Mouse (Mus musculus) heart, adult 2 months (tissue): ENCODE measurements around the gene Selenok. TPM values are rescaled to one million over a fixed set of nuclear protein-coding genes. Genes with fewer than 3 reads are reported as not detected.

Experiments used
- DNase-seq, 2 experiments: peaks; one replicate each; pipeline ENCODE4 v3.0.0; 2021
- H3K27ac ChIP-seq: fragments of 200-600 bp; 2 replicates; pipeline ENCODE4 v1.8.1; 2022
- H3K27me3 ChIP-seq: fragments of 200-500 bp; 2 replicates; pipeline ENCODE4 v1.6.1; 2012; ENCODE audit warnings: mild to moderate bottlenecking, low read length, inconsistent platforms, mixed read lengths; ENCODE audit not compliant: control insufficient read depth, insufficient read depth
- H3K36me3 ChIP-seq: fragments of 200-500 bp; 2 replicates; pipeline ENCODE4 v1.6.1; 2012; ENCODE audit warnings: low read length, inconsistent platforms; ENCODE audit not compliant: control insufficient read depth, insufficient read depth
- H3K4me1 ChIP-seq: fragments of 200-500 bp; 2 replicates; pipeline ENCODE4 v1.6.1; 2011; ENCODE audit warnings: low read length; ENCODE audit not compliant: control insufficient read depth, insufficient read depth
- H3K4me3 ChIP-seq: fragments of 200-600 bp; 2 replicates; pipeline ENCODE4 v1.8.1; 2022
- H3K79me2 ChIP-seq: fragments of 200-500 bp; replicated peaks from 2 replicates; pipeline ENCODE4 v1.6.1; 2012; ENCODE audit warnings: mild to moderate bottlenecking, inconsistent platforms, low read length, moderate library complexity, mixed read lengths; ENCODE audit not compliant: control insufficient read depth, insufficient read depth
- H3K9ac ChIP-seq: fragments of 200-500 bp; 2 replicates; pipeline ENCODE4 v1.6.1; 2012; ENCODE audit warnings: low read depth, mild to moderate bottlenecking, control low read depth, inconsistent platforms, low read length, mixed read lengths
- CTCF ChIP-seq: fragments of 200-600 bp; IDR thresholded peaks from 2 replicates; pipeline ENCODE4 v1.8.1; 2022; ENCODE audit warnings: antibody characterized with exemption, mild to moderate bottlenecking, moderate library complexity
- EP300 ChIP-seq: fragments of 200-500 bp; IDR thresholded peaks from 2 replicates; pipeline ENCODE4 v1.6.1; 2011; ENCODE audit warnings: low read depth, low read length, control low read depth; ENCODE audit not compliant: insufficient read depth
- POLR2A ChIP-seq: fragments of 200-500 bp; IDR thresholded peaks from 2 replicates; pipeline ENCODE4 v1.6.1; 2011; ENCODE audit warnings: mild to moderate bottlenecking, low read depth, low read length, control low read depth; ENCODE audit not compliant: insufficient read depth
- WGBS: fragments of 180-500 bp; shearing (Covaris S2); methylation state at CpG from one replicate; pipeline ENCODE4 v1.1.7; 2018; 5-methylcytosine and 5-hydroxymethylcytosine counted together
- intact Hi-C: fragments of 180-260 bp; cut with DNase I; formaldehyde crosslinking; loops from one replicate; pipeline ENCODE4 v1.15.1; 2025
- polyA plus RNA-seq: library from polyadenylated mRNA; depleted of rRNA; stranded (reverse); fragments of >200 nt; gene quantifications from 2 replicates; pipeline ENCODE4 v1.2.3, GENCODE M21; 2012
- total RNA-seq, 2 experiments: library from RNA; stranded (reverse); gene quantifications; 2 replicates each; pipeline ENCODE4 v1.2.3; 2021

Gene Selenok
- total and polyA plus RNA-seq, 3 experiments: 52.5 to 95.6 (median 83.7) TPM

- peaks cover 2% of the 10 kb centered on the region for H3K27me3 ChIP-seq
- no peak overlapping the region for H3K27ac ChIP-seq
- no peak overlapping the region for H3K9ac ChIP-seq
- 65% methylated on average over 10 of the region's 10 CpGs for WGBS
- TF ChIP-seq CTCF (no peak), EP300 (no peak), POLR2A (no peak)
- no peaks in the 10 kb centered on the region for H3K36me3 ChIP-seq
- no peak overlapping the region for H3K4me3 ChIP-seq
- intact Hi-C loops: loop anchor here (2.0 kb wide), 1 partner anchor 33 kb away; no protein-coding TSS in a partner anchor
- DNase-seq: peak in 1 of 2 experiments; percentile 44
- H3K4me1 ChIP-seq: no peaks in the 10 kb centered on the region; the same call in 1 of the 2 replicates
- no peaks in the 10 kb centered on the region for H3K79me2 ChIP-seq
Observed at GRCm38 (mm10) chr14:30011886-30012560, 43.9 kb downstream of the Selenok start.

- WGBS: 67% methylated on average over 10 of the region's 10 CpGs
Observed at GRCm38 (mm10) chr14:30014487-30014886, 46.4 kb downstream of the Selenok start.

GRCm38 (mm10) chr14:30015008-30015407 lies 46.9 kb downstream of the Selenok start:
- Histone ChIP-seq H3K4me1 (no peaks in the 10 kb centered on the region; the same call in 1 of the 2 replicates), H3K4me3 (no peak overlapping the region), H3K36me3 (no peaks in the 10 kb centered on the region), H3K27ac (no peak overlapping the region), H3K9ac (no peak overlapping the region), H3K27me3 (no peaks in the 10 kb centered on the region), H3K79me2 (no peaks in the 10 kb centered on the region)
- TF ChIP-seq CTCF (no peak), EP300 (no peak), POLR2A (no peak)
- intact Hi-C loops: no loop called here
- WGBS: 69% methylated on average over 1 of the region's 1 CpGs
- no peak for DNase-seq

More at GRCm38 (mm10) chr14:30014487-30014886, 46.4 kb downstream of the Selenok start:
- H3K4me3 ChIP-seq: no peak overlapping the region
- no peaks in the 10 kb centered on the region for H3K27me3 ChIP-seq
- H3K36me3 ChIP-seq: no peaks in the 10 kb centered on the region
- no peak overlapping the region for H3K9ac ChIP-seq
- H3K79me2 ChIP-seq: no peaks in the 10 kb centered on the region
- H3K27ac ChIP-seq: no peak overlapping the region
- intact Hi-C loops: no loop called here
- H3K4me1 ChIP-seq: no peaks in the 10 kb centered on the region; the same call in 1 of the 2 replicates
- DNase-seq: no peak
- TF ChIP-seq CTCF (no peak), POLR2A (no peak), EP300 (no peak)

- intact Hi-C loops: no loop called here
- 86% methylated on average over 5 of the region's 5 CpGs for WGBS
- no peak for DNase-seq
- Histone ChIP-seq H3K36me3 (no peaks in the 10 kb centered on the region), H3K9ac (no peak overlapping the region), H3K79me2 (no peaks in the 10 kb centered on the region), H3K27ac (no peak overlapping the region), H3K4me3 (no peak overlapping the region), H3K4me1 (no peaks in the 10 kb centered on the region), H3K27me3 (no peaks in the 10 kb centered on the region)
- TF ChIP-seq CTCF: no peak
- TF ChIP-seq EP300: no peak
- no peak for TF ChIP-seq POLR2A
Observed at GRCm38 (mm10) chr14:30016666-30017065, 48.6 kb downstream of the Selenok start.

GRCm38 (mm10) chr14:30017794-30018462 lies 49.8 kb downstream of the Selenok start:
- DNase-seq: no peak
- 85% methylated on average over 8 of the region's 8 CpGs for WGBS
- TF ChIP-seq POLR2A: no peak
- TF ChIP-seq EP300: no peak
- no peak for TF ChIP-seq CTCF
- Histone ChIP-seq H3K4me1 (no peaks in the 10 kb centered on the region), H3K36me3 (no peaks in the 10 kb centered on the region), H3K4me3 (no peak overlapping the region), H3K27ac (no peak overlapping the region), H3K27me3 (no peaks in the 10 kb centered on the region), H3K79me2 (no peaks in the 10 kb centered on the region), H3K9ac (no peak overlapping the region)
- intact Hi-C loops: no loop called here

- Histone ChIP-seq H3K27me3 (no peaks in the 10 kb centered on the region), H3K9ac (no peak overlapping the region), H3K27ac (no peak overlapping the region), H3K4me1 (no peaks in the 10 kb centered on the region), H3K4me3 (no peak overlapping the region), H3K79me2 (no peaks in the 10 kb centered on the region), H3K36me3 (no peaks in the 10 kb centered on the region)
- WGBS: 80% methylated on average over 4 of the region's 4 CpGs
- intact Hi-C loops: no loop called here
- peak in 1 of 2 experiments; percentile 21 for DNase-seq
- no peak for TF ChIP-seq POLR2A
- TF ChIP-seq CTCF: no peak
- no peak for TF ChIP-seq EP300
Observed at GRCm38 (mm10) chr14:30018463-30018801, 50.3 kb downstream of the Selenok start.
